8 mouse cellular contexts compared by ENCODE assay signal in the genomic region with DNA sequence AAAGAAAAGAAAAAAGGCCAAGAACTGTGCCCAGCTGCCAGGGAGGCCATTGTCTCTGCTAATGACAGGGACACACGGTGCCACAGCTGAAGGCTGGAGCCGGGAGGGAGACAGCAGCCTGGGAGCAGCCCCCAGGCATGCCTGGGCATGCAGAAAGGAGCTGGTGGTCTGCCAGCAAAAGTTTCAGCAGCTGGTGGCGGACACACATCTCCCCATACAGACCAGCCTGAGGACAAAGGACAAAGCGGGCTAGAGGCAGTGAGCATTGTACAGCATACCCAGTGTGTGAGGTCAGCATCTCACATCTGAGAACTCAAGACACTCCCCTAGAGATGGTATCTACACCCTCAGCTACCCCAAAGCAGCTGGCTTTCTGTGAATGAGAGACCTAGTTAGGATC. TPM values are rescaled to one million over a fixed set of nuclear protein-coding genes. Genes with fewer than 3 reads are reported as not detected.
A peak's percentile ranks its signal among the peaks of the same experiment; 100 is the strongest.
DNase-seq lines count a peak whose midpoint lies in the region; ATAC-seq and TF ChIP-seq lines count a peak whose summit lies in the region.
"Had no signal": no experiment of that assay in that cellular context is flagged by ENCODE, and none has a peak within 500 bp of the region (broad histone marks: within the 10 kb centered on the region; RNA-seq: fewer than 3 reads in every experiment).

No protein-coding gene starts in this region.

- H3K27me3 ChIP-seq in forebrain, postnatal 0 days (ENCODE audit: insufficient read depth, low read length) = no peaks in the 10 kb centered on the region
- no peaks in the 10 kb centered on the region for H3K27me3 ChIP-seq in neural tube, embryonic 15.5 days (replicated peaks)
- H3K27me3 ChIP-seq: lung, embryonic 15.5 days had no signal

- H3K36me3 ChIP-seq in forebrain, postnatal 0 days (ENCODE audit: insufficient read depth) = peaks cover 2% of the 10 kb centered on the region; the same call in 1 of the 2 replicates
- no peaks in the 10 kb centered on the region; the same call in 1 of the 2 replicates for H3K36me3 ChIP-seq in neural tube, embryonic 15.5 days
- H3K36me3 ChIP-seq: lung, embryonic 15.5 days had no signal

- H3K9me3 ChIP-seq in forebrain, postnatal 0 days (ENCODE audit: low read length) = no peaks in the 10 kb centered on the region
- no peaks in the 10 kb centered on the region for H3K9me3 ChIP-seq in neural tube, embryonic 15.5 days (replicated peaks)
- H3K9me3 ChIP-seq: lung, embryonic 15.5 days had no signal

- TF ChIP-seq CTCF in lung, adult 2 months (IDR thresholded peaks at IDR 0.05; ENCODE audit: insufficient read depth, low read length) = no peak
- TF ChIP-seq CTCF in brain, embryonic 14.5 days (IDR thresholded peaks at IDR 0.05; ENCODE audit: borderline replicate concordance, extremely low read depth, insufficient read depth, insufficient read length) = no peak
- no peak for TF ChIP-seq CTCF in forebrain, postnatal 0 days (IDR thresholded peaks at IDR 0.05; ENCODE audit: low read depth)

- no peak overlapping the region for H3K4me3 ChIP-seq in lung, adult 2 months (replicated peaks; ENCODE audit: extremely low read depth, low read depth, low read length)
- H3K4me3 ChIP-seq in forebrain, postnatal 0 days (ENCODE audit: low read depth, low read length) = no peak overlapping the region
- no peak overlapping the region for H3K4me3 ChIP-seq in neural tube, embryonic 15.5 days (replicated peaks)
- H3K4me3 ChIP-seq: lung, embryonic 15.5 days had no signal

- DNase-seq in lung, postnatal 10 days = peak; percentile 61
- no peak for DNase-seq in lung, adult 2 months
- peak; percentile 93 for DNase-seq in brain, embryonic 14.5 days (ENCODE audit: low read depth)
- DNase-seq in forebrain, postnatal 0 days = peak; percentile 79
- DNase-seq in right cerebral cortex, postnatal 25 days = no peak
- DNase-seq in layer of hippocampus, adult 8-10 months (ENCODE audit: low spot score in 2 of 2) = no peak

- peak overlapping the region; percentile 60 for H3K27ac ChIP-seq in forebrain, postnatal 0 days (ENCODE audit: low read depth, low read length)
- H3K27ac ChIP-seq in neural tube, embryonic 15.5 days (replicated peaks) = peak overlapping the region; percentile 66
- H3K27ac ChIP-seq: lung, embryonic 15.5 days had no signal

- no peak for TF ChIP-seq POLR2A in lung, adult 2 months (IDR thresholded peaks at IDR 0.05; ENCODE audit: borderline replicate concordance, extremely low read depth, low read depth, low read length)
- no peak for TF ChIP-seq POLR2A in brain, embryonic 14.5 days (IDR thresholded peaks at IDR 0.05; ENCODE audit: borderline replicate concordance, extremely low read depth, insufficient read depth, insufficient read length, poor library complexity, severe bottlenecking)

- H3K9ac ChIP-seq in forebrain, postnatal 0 days = no peak overlapping the region
- no peak overlapping the region for H3K9ac ChIP-seq in neural tube, embryonic 15.5 days (replicated peaks)
- H3K9ac ChIP-seq: lung, embryonic 15.5 days had no signal

- no peak overlapping the region for H3K4me2 ChIP-seq in forebrain, postnatal 0 days (ENCODE audit: low read depth)
- no peak overlapping the region for H3K4me2 ChIP-seq in neural tube, embryonic 15.5 days
- H3K4me2 ChIP-seq: lung, embryonic 15.5 days had no signal

- H3K4me1 ChIP-seq in lung, adult 2 months (ENCODE audit: control insufficient read depth, insufficient read depth, low read length) = no peaks in the 10 kb centered on the region
- H3K4me1 ChIP-seq in forebrain, postnatal 0 days (ENCODE audit: insufficient read depth) = peaks cover 6% of the 10 kb centered on the region; the same call in 1 of the 2 replicates
- H3K4me1 ChIP-seq in neural tube, embryonic 15.5 days = peaks cover 27% of the 10 kb centered on the region

- WGBS in lung, adult 2 months = 45% methylated on average over 4 of the region's 4 CpGs
- 18% methylated on average over 4 of the region's 4 CpGs for WGBS in forebrain, postnatal 0 days
- WGBS in neural tube, embryonic 15.5 days = 33% methylated on average over 4 of the region's 4 CpGs

- peak; percentile 90 for ATAC-seq in forebrain, postnatal 0 days
- no peak; the same call in 1 of the 2 replicates for ATAC-seq in neural tube, embryonic 15.5 days (ENCODE audit: low FRiP score)

RNA-seq across cellular contexts. Expression of a gene that starts 37.5 kb away (rescaled TPM):
- 7.2 and 9.5 TPM in 2 replicates for polyA plus RNA-seq in lung, adult 2 months (2012; rRNA removed)
- 30.8 and 32.8 TPM in 2 replicates for polyA plus RNA-seq in brain, embryonic 14.5 days (2012; rRNA removed)
- total RNA-seq in forebrain, postnatal 0 days (2014; rRNA removed) = 50.7 and 54.5 TPM in 2 replicates
- polyA plus RNA-seq in forebrain, postnatal 0 days (2015; fragmentation: Nextera tagmentation; extraction: Ambion mirVana) = 40.4 and 46.9 TPM in 2 replicates
- polyA plus RNA-seq in neural tube, embryonic 15.5 days (2015; fragmentation: Nextera tagmentation; extraction: Ambion mirVana) = 42.3 and 49.1 TPM in 2 replicates
- total RNA-seq in layer of hippocampus, adult 8-10 months (2022) = 10 to 100 TPM; 47.2 to 59.9 (median 51.2) TPM

Comparison
In these comparisons a context has a peak if more than half of its experiments do, and no peak if none do; other contexts are left out.
1. DNase-seq: peak in lung, postnatal 10 days (single experiment), brain, embryonic 14.5 days (single experiment) and forebrain, postnatal 0 days (single experiment); none in lung, adult 2 months (single experiment), right cerebral cortex, postnatal 25 days (single experiment) and layer of hippocampus, adult 8-10 months (0 of 2).